Mouse (Mus musculus): ENCODE results near the gene Cdk17. TPM values are rescaled to one million over a fixed set of nuclear protein-coding genes. Genes with fewer than 3 reads are reported as not detected.

The Cdk17 gene
- polyA plus RNA-seq, 1 experiment from 2014 or later = 8.7 TPM

DNA sequence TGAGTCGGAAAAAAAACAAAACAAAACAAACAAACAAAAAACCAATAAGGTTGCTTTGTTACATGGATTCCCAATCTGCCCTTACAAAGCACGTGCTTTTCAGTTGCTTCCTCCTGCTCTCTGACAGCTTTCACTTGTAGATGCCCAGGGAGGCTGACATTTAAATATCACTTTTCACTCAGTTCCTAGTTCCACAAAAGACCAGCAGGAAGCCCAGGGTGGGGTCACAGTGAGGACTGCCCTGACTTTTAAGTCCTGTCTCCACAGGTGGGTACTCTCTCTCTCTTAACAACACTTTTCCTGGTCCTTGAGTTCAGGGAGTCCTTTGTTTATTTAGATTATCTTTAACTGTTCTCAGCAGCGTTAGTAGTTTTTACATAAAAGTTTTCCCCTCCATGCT is 81.5 kb downstream of the Cdk17 start:
- ATAC-seq (ENCODE audit: low read depth) = no peak
- H3K9ac ChIP-seq (ENCODE audit: low read depth, low read length) = no peak overlapping the region
- no peak overlapping the region for H3K4me2 ChIP-seq (ENCODE audit: low read depth, low read length)
- H3K4me3 ChIP-seq (ENCODE audit: low read depth, low read length) = no peak overlapping the region
- no peaks in the 10 kb centered on the region for H3K27me3 ChIP-seq (ENCODE audit: control insufficient read depth, insufficient read depth, low read depth, low read length)
- 62% methylated on average over 3 of the region's 3 CpGs for WGBS (ENCODE audit: insufficient replicate concordance)
- H3K36me3 ChIP-seq (ENCODE audit: control insufficient read depth, insufficient read depth) = peaks cover 40% of the 10 kb centered on the region
- H3K4me1 ChIP-seq (ENCODE audit: control insufficient read depth, low read depth, low read length) = no peaks in the 10 kb centered on the region
- no peaks in the 10 kb centered on the region for H3K9me3 ChIP-seq (replicated peaks; ENCODE audit: control insufficient read depth, low read length)
- no peak overlapping the region for H3K27ac ChIP-seq (ENCODE audit: low read length)

DNA sequence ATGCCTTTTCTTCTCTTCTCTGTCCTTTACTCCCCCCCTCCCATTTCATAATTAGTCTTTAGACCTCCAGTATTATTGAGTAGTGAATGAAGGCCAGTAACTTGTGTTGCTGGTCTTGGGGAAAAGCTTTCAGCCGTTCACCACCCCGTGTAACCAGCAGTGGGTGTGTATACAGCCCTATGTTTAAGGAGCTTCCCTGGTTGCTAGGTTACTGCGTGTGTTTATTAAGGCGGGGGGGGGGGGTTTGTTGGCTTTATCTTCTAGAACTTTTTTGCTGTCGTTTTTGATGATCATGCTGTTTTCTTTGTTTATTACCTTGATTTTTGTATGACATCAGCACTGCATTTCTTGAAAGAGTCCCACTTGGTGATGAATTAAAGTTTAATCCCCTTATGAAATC is 82.2 kb downstream of the Cdk17 start:
- no peak overlapping the region for H3K9ac ChIP-seq (ENCODE audit: low read depth, low read length)
- H3K4me1 ChIP-seq (ENCODE audit: control insufficient read depth, low read depth, low read length) = no peaks in the 10 kb centered on the region
- peaks cover 37% of the 10 kb centered on the region for H3K36me3 ChIP-seq (ENCODE audit: control insufficient read depth, insufficient read depth)
- H3K4me3 ChIP-seq (ENCODE audit: low read depth, low read length) = no peak overlapping the region
- ATAC-seq (ENCODE audit: low read depth) = no peak
- no peak overlapping the region for H3K4me2 ChIP-seq (ENCODE audit: low read depth, low read length)
- H3K9me3 ChIP-seq (replicated peaks; ENCODE audit: control insufficient read depth, low read length) = no peaks in the 10 kb centered on the region
- no peak overlapping the region for H3K27ac ChIP-seq (ENCODE audit: low read length)
- 44% methylated on average over 5 of the region's 5 CpGs for WGBS (ENCODE audit: insufficient replicate concordance)
- H3K27me3 ChIP-seq (ENCODE audit: control insufficient read depth, insufficient read depth, low read depth, low read length) = no peaks in the 10 kb centered on the region

DNA sequence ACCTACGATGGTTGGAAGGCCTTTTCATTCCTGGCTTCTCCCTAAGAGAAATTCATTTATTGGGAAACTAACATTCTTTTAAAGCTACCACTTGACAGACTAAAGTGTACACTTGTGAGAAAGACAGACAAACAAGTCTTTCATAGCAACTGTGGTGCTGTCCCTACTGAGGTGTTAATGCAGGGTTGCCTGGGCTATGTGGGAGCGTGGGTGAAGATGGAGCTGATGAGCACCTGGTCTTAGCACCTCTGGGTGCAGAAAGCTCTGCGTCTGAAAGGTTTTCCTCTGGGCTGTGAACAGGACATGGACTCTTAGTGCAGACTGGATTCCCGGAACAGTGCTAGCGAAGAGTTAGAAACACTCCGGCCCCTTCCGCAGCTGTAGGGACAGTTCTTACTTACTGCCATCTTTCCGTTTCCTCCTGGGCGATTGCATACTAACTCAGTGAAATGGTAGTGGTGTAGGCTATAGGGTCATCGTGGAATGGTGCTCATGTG is 83.6 kb downstream of the Cdk17 start:
- Histone ChIP-seq H3K4me2 (ENCODE audit: low read depth, low read length) (no peak overlapping the region), H3K36me3 (ENCODE audit: control insufficient read depth, insufficient read depth) (peaks cover 30% of the 10 kb centered on the region), H3K9me3 (replicated peaks; ENCODE audit: control insufficient read depth, low read length) (no peaks in the 10 kb centered on the region), H3K4me1 (ENCODE audit: control insufficient read depth, low read depth, low read length) (no peaks in the 10 kb centered on the region), H3K9ac (ENCODE audit: low read depth, low read length) (no peak overlapping the region), H3K4me3 (ENCODE audit: low read depth, low read length) (no peak overlapping the region), H3K27ac (ENCODE audit: low read length) (no peak overlapping the region), H3K27me3 (ENCODE audit: control insufficient read depth, insufficient read depth, low read depth, low read length) (no peaks in the 10 kb centered on the region)
- ATAC-seq (ENCODE audit: low read depth) = no peak
- WGBS (ENCODE audit: insufficient replicate concordance) = 87% methylated on average over 10 of the region's 10 CpGs

DNA sequence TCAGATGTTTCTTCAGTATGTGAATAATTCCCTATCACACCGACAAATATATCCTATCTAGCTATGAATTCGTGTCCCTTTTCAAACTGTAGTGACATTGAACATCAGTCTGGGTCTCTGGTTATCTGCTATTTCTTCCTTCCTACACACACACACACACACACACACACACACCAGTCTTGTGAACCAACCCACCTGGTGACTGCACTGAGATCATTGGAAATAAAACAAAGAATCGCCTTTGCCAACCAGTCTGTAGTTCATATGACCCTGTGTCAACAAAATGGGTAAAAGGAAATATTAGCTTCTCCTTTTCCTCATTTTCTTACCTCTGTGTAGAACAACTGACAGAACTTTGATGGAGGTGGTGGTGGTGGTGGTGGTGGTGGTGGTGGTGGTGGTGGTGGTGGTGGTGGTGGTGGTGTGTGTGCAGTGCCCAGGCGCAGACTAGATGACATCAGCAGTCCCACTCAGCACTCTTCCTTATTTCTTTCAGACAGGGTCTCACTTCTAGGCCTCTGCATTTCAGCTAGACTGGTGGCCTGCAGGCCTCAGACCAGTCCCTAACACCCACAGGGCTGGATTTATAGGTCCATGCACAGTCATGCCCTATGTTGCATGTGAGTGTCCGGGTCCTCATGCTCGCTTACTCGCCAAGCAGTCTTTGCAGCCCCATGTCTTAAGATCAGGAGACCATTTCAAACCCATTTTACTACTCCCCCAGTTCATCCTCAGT is 85.7 kb downstream of the Cdk17 start:
- no peak overlapping the region for H3K9ac ChIP-seq (ENCODE audit: low read depth, low read length)
- no peak overlapping the region for H3K4me2 ChIP-seq (ENCODE audit: low read depth, low read length)
- H3K36me3 ChIP-seq (ENCODE audit: control insufficient read depth, insufficient read depth) = peaks cover 19% of the 10 kb centered on the region
- WGBS (ENCODE audit: insufficient replicate concordance) = 82% methylated on average over 7 of the region's 7 CpGs
- H3K9me3 ChIP-seq (replicated peaks; ENCODE audit: control insufficient read depth, low read length) = no peaks in the 10 kb centered on the region
- H3K4me3 ChIP-seq (ENCODE audit: low read depth, low read length) = no peak overlapping the region
- ATAC-seq (ENCODE audit: low read depth) = no peak
- H3K4me1 ChIP-seq (ENCODE audit: control insufficient read depth, low read depth, low read length) = peaks cover 3% of the 10 kb centered on the region; the same call in 1 of the 2 replicates
- no peak overlapping the region for H3K27ac ChIP-seq (ENCODE audit: low read length)
- H3K27me3 ChIP-seq (ENCODE audit: control insufficient read depth, insufficient read depth, low read depth, low read length) = no peaks in the 10 kb centered on the region

DNA sequence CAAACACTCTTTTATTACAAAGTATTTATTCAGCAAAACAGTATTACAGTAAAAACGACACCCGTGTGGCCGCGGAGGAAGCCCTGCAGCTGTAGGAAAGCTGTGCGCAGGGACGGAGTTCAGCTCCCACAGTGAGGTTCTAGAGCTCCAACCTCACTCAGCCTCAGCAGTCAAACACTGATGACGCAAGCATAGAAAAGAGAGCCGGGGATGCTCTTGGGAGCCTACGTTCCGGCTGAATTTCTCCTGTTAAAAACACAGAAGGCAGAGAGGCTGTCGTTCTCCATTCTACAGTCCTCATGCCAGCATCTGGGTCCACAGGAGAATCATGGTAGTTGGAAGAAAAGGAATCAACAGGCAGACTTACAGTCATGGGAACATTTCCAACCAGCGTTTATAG is 86.7 kb downstream of the Cdk17 start:
- no peaks in the 10 kb centered on the region for H3K27me3 ChIP-seq (ENCODE audit: control insufficient read depth, insufficient read depth, low read depth, low read length)
- 81% methylated on average over 12 of the region's 12 CpGs for WGBS (ENCODE audit: insufficient replicate concordance)
- no peak overlapping the region for H3K4me2 ChIP-seq (ENCODE audit: low read depth, low read length)
- ATAC-seq (ENCODE audit: low read depth) = no peak
- H3K4me3 ChIP-seq (ENCODE audit: low read depth, low read length) = no peak overlapping the region
- peaks cover 11% of the 10 kb centered on the region for H3K36me3 ChIP-seq (ENCODE audit: control insufficient read depth, insufficient read depth)
- no peak overlapping the region for H3K27ac ChIP-seq (ENCODE audit: low read length)
- H3K4me1 ChIP-seq (ENCODE audit: control insufficient read depth, low read depth, low read length) = peaks cover 3% of the 10 kb centered on the region; the same call in 1 of the 2 replicates
- no peaks in the 10 kb centered on the region for H3K9me3 ChIP-seq (replicated peaks; ENCODE audit: control insufficient read depth, low read length)
- no peak overlapping the region for H3K9ac ChIP-seq (ENCODE audit: low read depth, low read length)

DNA sequence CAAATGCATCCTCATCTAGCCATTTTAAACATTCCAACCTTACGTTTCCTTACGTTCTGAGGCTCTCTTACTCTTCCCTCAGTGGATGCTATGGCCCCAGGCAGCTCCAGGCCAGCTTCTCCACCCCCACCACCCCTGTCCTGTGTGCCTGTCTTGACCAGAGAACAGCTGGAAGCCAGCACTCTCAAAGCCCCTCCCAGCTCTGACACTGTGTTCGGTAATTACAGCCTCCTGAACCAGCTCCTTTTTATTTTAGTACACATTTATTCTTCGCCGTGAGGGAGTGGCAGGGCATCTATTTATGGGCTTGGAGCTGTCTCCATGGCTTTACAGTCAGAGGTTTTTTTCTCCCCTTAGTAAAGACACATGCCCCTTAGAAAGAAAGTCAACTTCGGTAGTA is 87.2 kb downstream of the Cdk17 start:
- Histone ChIP-seq H3K4me2 (ENCODE audit: low read depth, low read length) (no peak overlapping the region), H3K27me3 (ENCODE audit: control insufficient read depth, insufficient read depth, low read depth, low read length) (no peaks in the 10 kb centered on the region), H3K4me3 (ENCODE audit: low read depth, low read length) (no peak overlapping the region), H3K36me3 (ENCODE audit: control insufficient read depth, insufficient read depth) (peaks cover 11% of the 10 kb centered on the region), H3K9me3 (replicated peaks; ENCODE audit: control insufficient read depth, low read length) (no peaks in the 10 kb centered on the region), H3K27ac (ENCODE audit: low read length) (no peak overlapping the region), H3K4me1 (ENCODE audit: control insufficient read depth, low read depth, low read length) (peaks cover 3% of the 10 kb centered on the region; the same call in 1 of the 2 replicates), H3K9ac (ENCODE audit: low read depth, low read length) (no peak overlapping the region)
- WGBS (ENCODE audit: insufficient replicate concordance) = 75% methylated on average over 6 of the region's 6 CpGs
- ATAC-seq (ENCODE audit: low read depth) = no peak

DNA sequence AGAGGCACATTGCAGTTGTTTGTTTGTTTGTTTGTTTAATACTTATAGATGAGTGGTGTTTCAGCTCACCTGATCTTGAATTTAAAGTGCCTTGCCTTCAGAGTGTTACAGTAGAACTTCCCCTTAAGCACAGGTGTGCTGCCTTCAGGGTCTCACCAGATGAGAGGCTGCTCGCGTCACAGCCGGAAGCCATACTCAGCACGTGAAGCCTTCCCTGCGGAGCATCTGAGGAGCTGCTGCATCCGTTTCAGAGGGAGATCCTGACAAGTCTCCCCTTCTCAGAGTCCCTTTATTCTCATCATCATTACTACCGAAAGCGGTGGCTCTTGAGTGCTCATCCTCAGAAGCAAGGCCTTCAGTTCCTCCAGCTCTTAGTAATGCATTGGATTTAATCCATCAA is 87.7 kb downstream of the Cdk17 start:
- no peak for ATAC-seq (ENCODE audit: low read depth)
- no peaks in the 10 kb centered on the region for H3K27me3 ChIP-seq (ENCODE audit: control insufficient read depth, insufficient read depth, low read depth, low read length)
- H3K27ac ChIP-seq (ENCODE audit: low read length) = no peak overlapping the region
- H3K4me3 ChIP-seq (ENCODE audit: low read depth, low read length) = no peak overlapping the region
- H3K9ac ChIP-seq (ENCODE audit: low read depth, low read length) = no peak overlapping the region
- H3K36me3 ChIP-seq (ENCODE audit: control insufficient read depth, insufficient read depth) = peaks cover 11% of the 10 kb centered on the region
- no peak overlapping the region for H3K4me2 ChIP-seq (ENCODE audit: low read depth, low read length)
- no peaks in the 10 kb centered on the region for H3K9me3 ChIP-seq (replicated peaks; ENCODE audit: control insufficient read depth, low read length)
- H3K4me1 ChIP-seq (ENCODE audit: control insufficient read depth, low read depth, low read length) = peaks cover 3% of the 10 kb centered on the region; the same call in 1 of the 2 replicates
- WGBS (ENCODE audit: insufficient replicate concordance) = 93% methylated on average over 8 of the region's 8 CpGs

DNA sequence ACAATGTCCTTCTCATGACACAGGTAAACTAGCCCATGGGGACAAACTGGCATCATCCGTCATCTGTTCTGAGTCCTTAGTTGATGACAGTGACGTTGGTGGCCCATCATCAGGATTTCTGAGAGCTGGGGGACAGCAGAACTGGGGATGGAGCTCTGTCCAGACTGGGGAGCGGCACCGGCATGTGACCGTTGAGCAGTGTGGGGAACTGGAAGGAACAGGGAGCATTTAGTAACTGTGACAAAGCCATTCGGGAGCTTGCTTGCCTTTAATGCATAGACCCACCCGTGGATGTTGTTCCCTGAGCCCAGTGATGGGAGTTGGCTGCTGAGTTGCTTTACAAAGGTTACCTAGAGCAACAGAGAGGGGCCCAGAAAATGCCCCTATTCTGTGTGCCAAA is 89.2 kb downstream of the Cdk17 start:
- H3K9me3 ChIP-seq (replicated peaks; ENCODE audit: control insufficient read depth, low read length) = no peaks in the 10 kb centered on the region
- no peak overlapping the region for H3K27ac ChIP-seq (ENCODE audit: low read length)
- WGBS (ENCODE audit: insufficient replicate concordance) = 75% methylated on average over 7 of the region's 7 CpGs
- H3K4me1 ChIP-seq (ENCODE audit: control insufficient read depth, low read depth, low read length) = peaks cover 3% of the 10 kb centered on the region; the same call in 1 of the 2 replicates
- H3K4me2 ChIP-seq (ENCODE audit: low read depth, low read length) = no peak overlapping the region
- no peak for ATAC-seq (ENCODE audit: low read depth)
- peaks cover 11% of the 10 kb centered on the region for H3K36me3 ChIP-seq (ENCODE audit: control insufficient read depth, insufficient read depth)
- no peak overlapping the region for H3K4me3 ChIP-seq (ENCODE audit: low read depth, low read length)
- no peak overlapping the region for H3K9ac ChIP-seq (ENCODE audit: low read depth, low read length)
- H3K27me3 ChIP-seq (ENCODE audit: control insufficient read depth, insufficient read depth, low read depth, low read length) = no peaks in the 10 kb centered on the region

DNA sequence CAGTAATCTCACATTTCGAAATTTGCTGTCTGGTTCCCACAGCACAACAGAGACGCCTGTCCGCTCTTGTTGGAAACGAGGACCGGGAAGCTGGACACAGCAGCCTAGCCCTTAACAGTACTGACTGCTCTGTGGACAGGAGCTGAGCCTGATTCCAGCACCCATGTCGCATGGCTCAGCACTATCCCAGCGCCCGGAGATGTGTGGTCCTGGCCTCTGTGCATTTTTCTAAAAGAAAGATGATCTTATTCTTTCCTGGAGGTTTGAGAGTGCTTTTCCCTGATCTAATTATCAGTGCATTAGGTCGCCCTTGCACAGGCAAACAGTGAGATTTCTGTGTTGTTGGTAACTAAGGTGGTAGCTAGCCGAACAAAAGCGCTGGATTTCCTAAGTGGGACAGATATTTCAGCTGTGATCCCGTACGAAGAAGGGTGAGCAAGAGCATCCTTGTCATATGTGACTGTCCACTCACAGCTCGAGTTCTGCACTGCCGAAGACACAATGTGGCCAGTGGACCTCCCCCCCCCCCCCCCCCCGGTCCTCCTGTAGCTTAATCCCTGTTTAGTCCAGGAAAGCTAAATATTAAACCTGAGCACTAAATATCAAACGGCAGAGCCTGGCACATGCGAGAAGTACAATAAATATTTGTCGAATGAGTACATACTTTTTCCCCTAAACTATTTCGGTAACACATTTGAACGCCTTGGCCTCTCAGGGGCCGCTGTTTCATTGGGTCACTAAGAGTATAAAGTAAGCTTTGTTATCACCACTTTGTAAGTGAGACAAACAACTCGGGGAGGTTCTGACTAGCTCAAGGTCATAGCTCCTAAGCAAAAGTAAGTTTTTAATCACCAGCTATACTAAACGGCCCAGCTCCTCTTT is 90.0 kb downstream of the Cdk17 start:
- no peak overlapping the region for H3K4me3 ChIP-seq (ENCODE audit: low read depth, low read length)
- H3K9me3 ChIP-seq (replicated peaks; ENCODE audit: control insufficient read depth, low read length) = no peaks in the 10 kb centered on the region
- peaks cover 3% of the 10 kb centered on the region; the same call in 1 of the 2 replicates for H3K4me1 ChIP-seq (ENCODE audit: control insufficient read depth, low read depth, low read length)
- H3K27me3 ChIP-seq (ENCODE audit: control insufficient read depth, insufficient read depth, low read depth, low read length) = no peaks in the 10 kb centered on the region
- no peak overlapping the region for H3K4me2 ChIP-seq (ENCODE audit: low read depth, low read length)
- WGBS (ENCODE audit: insufficient replicate concordance) = 72% methylated on average over 24 of the region's 24 CpGs
- no peak overlapping the region for H3K9ac ChIP-seq (ENCODE audit: low read depth, low read length)
- ATAC-seq (ENCODE audit: low read depth) = peak; percentile 30; the same call in 1 of the 2 replicates
- peaks cover 10% of the 10 kb centered on the region for H3K36me3 ChIP-seq (ENCODE audit: control insufficient read depth, insufficient read depth)
- no peak overlapping the region for H3K27ac ChIP-seq (ENCODE audit: low read length)

Measured in liver, embryonic 16.5 days (tissue).